Mouse (Mus musculus) induced T-regulatory cell, adult 2 months (primary cell): ENCODE measurements around the gene Kansl3.

Experiments used
- DNase-seq: peaks from one replicate; pipeline ENCODE4 v3.0.0-alpha.2; 2012; ENCODE audit warnings: low read depth

Kansl3 gene

GRCm38 (mm10) chr1:36321829-36322573, 47.0 kb downstream of the Kansl3 start:
- DNase-seq, result peak; percentile 50

GRCm38 (mm10) chr1:36321164-36321563, 47.8 kb downstream of the Kansl3 start:
- DNase-seq, result no peak

DNA sequence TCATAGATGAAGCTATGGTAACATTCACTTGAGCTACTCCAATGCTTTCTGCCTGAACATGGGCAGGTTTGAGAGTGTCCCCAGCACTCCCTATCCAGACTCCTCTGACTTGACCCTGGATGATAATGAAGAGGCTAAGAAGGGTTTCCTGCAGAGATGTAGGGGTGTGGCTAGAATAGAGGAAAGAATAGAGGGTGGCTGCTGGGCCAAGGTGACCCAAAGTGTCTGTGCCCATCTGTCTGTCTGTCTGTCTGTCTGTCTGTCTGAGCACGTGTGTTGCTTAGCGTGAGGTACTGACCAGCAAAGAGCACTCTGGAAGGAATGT, 53.2 kb downstream of the Kansl3 start:
- no peak for DNase-seq

- DNase-seq, result peak; percentile 58
Measured at GRCm38 (mm10) chr1:36314959-36315775, 53.8 kb downstream of the Kansl3 start.

GRCm38 (mm10) chr1:36309498-36309901, 59.5 kb downstream of the Kansl3 start:
- DNase-seq, result peak; percentile 91

- DNase-seq, result peak; percentile 73
Measured at GRCm38 (mm10) chr1:36308966-36309475, 60.0 kb downstream of the Kansl3 start.

DNA sequence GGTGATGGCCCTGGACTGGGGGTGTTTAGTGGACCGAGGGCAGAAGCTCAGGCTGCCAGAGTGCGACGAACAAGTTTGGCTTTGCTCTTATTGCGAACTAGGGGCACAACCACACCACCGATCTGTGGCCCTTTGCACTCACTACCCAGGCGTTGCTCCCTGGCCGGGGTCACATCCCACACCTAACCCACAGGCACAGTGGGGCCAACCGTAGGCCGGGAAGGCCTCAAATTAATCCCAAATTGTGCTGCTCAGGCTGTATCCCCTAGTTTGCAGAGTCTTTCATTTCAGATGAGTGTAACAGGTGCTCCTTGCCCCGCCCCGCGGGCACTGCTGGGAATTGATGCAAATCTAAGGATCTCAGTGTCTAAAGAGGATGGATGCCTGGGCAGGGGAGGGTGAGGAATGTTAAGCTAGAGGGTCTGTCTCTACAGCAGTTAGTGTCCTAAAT, 60.5 kb downstream of the Kansl3 start:
- DNase-seq, result peak; percentile 66

- peak; percentile 97 for DNase-seq
Measured at GRCm38 (mm10) chr1:36307495-36308280, 61.3 kb downstream of the Kansl3 start, which contains the start of gene Arid5a. Arid5a (plus strand) TSS chr1:36307733.

GRCm38 (mm10) chr1:36307121-36307494, 61.9 kb downstream of the Kansl3 start:
- no peak for DNase-seq

DNA sequence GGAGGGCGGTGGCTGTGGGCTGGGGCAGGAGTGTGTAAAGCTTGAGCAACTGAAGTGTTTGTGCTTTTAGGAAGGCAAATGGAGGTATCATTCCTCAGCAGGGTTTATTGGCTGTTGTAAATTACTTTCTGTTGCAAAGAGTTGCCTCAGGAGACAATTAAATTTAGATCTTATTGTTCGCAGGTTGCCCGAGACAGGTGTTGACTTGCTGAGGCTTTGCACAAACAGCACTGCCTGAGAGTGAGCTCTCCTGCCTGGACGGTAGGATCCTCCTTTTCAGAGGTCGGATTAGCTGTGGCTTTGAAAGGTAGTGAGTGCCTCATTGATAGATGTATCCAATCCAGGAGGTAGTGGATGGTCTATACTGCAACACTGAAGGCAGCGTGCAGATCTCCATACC, 62.9 kb downstream of the Kansl3 start:
- no peak for DNase-seq

DNA sequence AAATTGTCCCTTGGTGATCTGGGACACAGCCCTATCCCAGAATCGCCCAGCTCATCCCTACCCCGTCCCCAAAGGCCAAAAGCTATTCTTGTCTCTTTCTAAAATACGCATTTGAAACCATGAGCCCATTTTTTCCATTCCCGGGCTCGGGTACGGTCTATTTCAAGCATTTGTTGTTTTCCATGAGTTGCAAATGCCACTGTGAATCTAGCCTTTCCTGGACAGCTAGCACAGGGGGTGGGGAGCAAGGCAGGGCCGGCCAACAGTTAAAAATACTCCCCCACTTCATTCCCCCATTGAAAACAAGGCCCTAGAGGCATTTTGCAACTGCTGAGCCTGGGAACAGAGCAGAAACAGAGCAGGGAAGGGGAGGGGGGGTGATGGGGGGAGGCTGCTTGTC, 64.2 kb downstream of the Kansl3 start:
- DNase-seq, result no peak

DNA sequence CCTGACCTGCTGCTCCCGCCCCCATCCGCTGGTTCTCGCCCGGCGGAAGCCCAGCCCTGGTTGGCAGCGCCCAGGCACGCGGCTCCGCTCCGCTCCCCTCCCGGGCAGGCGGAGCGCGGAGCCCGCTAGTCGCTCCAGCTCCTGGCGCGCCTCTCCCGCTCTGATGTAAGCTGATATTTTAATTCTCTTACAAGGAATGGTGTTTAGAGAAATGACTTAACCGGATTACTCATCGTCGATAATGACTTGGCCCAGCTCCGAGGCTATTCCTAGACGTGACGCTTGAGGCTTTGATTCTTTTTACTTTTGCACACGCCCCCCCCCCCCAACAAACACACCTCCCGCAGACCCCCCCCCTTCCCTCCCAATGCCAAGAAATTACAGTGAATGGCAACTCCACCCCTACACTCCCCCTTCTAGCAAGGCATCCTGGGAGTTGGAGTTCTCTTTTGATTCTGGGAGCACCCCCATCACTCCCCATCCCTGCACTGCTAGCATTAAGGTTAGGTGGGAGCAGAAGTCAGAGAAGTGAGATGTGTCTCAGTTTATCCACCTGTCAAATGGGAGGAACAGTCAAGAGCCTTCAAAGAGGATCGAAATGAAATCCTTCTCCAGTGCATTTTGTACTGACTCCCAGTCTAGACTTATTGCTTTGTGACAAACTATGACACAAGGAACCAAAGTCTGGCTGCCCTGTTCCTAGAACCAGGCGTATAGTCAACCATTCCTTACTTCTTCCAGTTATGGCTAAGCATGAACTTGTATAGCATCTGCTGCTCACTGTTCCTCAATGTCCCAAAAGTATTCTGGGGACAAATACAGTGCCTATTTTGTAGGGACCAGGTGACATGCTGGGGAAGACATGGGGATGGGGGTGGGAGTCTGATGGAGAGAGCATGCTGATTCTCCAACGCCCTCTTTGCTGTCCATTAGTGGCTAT, 65.3 kb downstream of the Kansl3 start:
- DNase-seq, result peak; percentile 53

DNA sequence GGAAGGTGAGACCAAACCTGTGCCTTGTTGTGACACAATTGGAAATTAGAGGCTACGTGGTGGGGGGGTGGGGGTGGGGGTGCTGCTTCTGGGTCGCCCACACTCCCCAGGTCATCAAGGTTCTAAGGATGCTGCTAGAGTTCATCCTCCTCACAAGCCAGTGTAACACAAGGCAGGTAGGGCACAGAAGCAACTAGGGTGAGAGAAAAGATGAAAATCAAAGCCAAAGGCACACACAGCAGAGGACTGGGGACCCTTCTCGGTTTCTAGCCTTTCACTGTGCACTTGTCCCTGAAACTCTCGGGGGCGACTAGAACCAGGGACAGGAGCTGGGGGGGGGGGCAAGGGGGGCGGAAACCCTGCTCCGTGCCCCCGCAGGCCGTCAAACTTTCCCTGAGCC, 66.0 kb downstream of the Kansl3 start:
- DNase-seq, result no peak

- no peak for DNase-seq
Measured at GRCm38 (mm10) chr1:36302273-36302672, 66.7 kb downstream of the Kansl3 start.

DNA sequence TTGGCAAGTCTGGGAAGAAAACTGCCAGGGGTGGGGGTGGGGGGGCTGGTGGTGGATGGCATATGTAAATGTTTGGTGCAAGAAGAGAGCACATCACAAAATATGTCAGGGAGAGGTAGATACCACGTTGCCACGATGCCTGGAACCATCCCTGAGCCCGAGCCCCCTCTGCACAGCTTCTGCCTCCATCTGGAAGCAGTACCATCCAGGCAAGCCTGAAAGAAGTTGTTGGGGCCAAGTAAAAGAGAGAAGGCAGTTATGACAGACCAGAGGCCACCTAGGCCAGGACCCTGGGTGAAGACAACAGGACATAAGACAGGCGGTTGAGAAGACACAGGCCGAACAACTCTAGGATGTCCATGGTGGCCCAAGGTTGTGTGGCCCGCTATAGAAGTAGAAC, 68.5 kb downstream of the Kansl3 start:
- DNase-seq, result no peak

DNA sequence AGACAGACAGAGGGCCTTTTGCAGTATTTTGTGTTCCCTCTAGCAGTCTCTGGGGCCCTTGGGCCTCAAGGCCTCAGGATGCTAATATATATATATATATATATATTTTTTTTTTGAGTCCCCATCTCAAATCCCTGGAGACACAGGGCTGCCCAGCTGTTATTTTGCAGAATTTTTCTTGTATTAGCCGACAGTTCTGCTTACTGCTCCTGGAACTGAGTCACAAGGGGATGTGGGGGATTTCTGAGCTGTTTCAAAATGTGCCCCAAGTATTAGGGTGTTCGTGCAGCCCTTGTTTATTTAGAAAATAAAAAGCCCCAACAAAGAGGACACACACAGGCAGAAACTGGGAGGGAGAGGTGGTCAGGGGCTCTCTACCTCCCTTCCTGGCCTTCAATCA, 69.3 kb downstream of the Kansl3 start:
- DNase-seq, result no peak

DNA sequence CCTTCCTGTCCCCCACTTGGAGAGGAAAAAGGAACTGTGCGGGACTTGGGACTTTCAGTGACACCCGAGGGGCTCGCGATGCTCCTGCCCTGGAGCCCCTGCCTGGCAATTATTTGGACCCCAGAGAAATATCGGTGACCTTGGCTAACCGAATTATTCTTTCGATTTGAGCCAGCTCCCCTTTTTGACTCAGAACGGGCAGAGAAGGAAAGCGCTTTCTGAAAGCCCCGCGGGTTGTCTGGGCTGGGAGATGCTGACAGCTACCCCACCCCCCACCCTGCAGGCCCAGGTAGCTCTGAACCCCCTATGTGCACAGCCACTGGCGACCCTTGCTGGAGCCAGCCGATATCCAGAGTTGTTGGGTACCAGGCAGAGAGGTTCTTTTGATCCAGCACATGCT, 69.9 kb downstream of the Kansl3 start:
- peak; percentile 46 for DNase-seq

DNA sequence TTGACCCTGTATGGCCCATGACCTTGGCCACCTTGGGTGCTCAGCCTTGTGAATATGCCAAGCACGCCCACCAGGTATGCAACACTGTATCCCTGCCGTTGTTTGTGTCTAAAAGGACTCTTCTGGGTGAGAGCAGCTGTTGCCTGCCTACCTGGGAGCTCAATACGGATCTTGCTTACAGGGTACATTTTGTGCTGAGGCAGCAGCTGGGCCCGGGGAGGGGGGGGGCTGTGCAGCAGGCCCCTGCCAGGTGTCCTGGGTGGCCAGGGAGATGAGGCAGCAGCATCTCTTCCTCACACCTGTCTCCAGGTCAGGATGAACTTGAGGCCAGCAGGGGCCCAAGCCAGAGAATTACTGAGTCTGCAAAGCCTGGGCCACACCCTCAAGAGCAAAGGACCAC, 70.9 kb downstream of the Kansl3 start:
- DNase-seq, result no peak

GRCm38 (mm10) chr1:36296466-36297149, 72.4 kb downstream of the Kansl3 start:
- DNase-seq, result peak; percentile 89

GRCm38 (mm10) chr1:36294402-36294801, 74.6 kb downstream of the Kansl3 start:
- peak; percentile 88 for DNase-seq

DNA sequence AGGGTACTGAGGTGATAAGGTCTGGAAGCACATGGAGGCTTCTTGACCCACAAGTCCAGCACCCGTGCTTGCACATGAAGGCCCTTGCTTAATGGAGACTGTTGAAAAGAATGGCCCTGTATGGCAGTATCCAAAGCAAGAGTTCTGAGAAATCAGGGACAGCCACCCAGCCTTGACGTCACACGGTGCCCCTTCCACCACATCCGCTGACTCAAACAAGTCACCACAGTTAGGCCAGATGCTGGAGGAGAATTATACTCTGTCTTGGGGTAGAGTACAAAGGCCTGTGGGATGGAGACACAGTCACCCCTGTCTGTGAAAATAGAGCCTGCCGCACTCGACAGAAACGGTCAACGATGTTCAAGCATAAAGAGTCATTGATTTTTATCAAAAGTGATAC, 75.5 kb downstream of the Kansl3 start:
- DNase-seq, result peak; percentile 90
